Mouse (Mus musculus) midbrain, embryonic 10.5 days (tissue): ENCODE data around the gene Kcnma1. TPM values are rescaled to one million over a fixed set of nuclear protein-coding genes. Genes with fewer than 3 reads are reported as not detected.
A peak's percentile ranks its signal among the peaks of the same experiment; 100 is the strongest.

Experiments
- DNase-seq: peaks from one replicate; pipeline ENCODE4 v3.0.0-alpha.2; 2017; ENCODE audit warnings: low spot score
- H3K27ac ChIP-seq: fragments of 300-500 bp; sonication (generic); replicated peaks from 2 replicates; pipeline ENCODE4 v1.5.1; 2016; ENCODE audit warnings: mild to moderate bottlenecking
- H3K27me3 ChIP-seq: fragments of 300-500 bp; sonication (generic); 2 replicates; pipeline ENCODE4 v1.6.1; 2016; ENCODE audit warnings: low read depth, mild to moderate bottlenecking; ENCODE audit not compliant: poor library complexity, severe bottlenecking
- H3K36me3 ChIP-seq: fragments of 300-500 bp; sonication (generic); 2 replicates; pipeline ENCODE4 v1.6.1; 2016; ENCODE audit warnings: mild to moderate bottlenecking, moderate library complexity
- H3K4me1 ChIP-seq: fragments of 300-500 bp; sonication (generic); 2 replicates; pipeline ENCODE4 v1.6.1; 2016
- H3K4me3 ChIP-seq: fragments of 300-500 bp; sonication (generic); 2 replicates; pipeline ENCODE4 v1.5.1; 2016; ENCODE audit warnings: mild to moderate bottlenecking, moderate library complexity
- H3K9me3 ChIP-seq: fragments of 300-500 bp; sonication (generic); replicated peaks from 2 replicates; pipeline ENCODE4 v1.6.1; 2016; ENCODE audit warnings: mild to moderate bottlenecking
- WGBS: fragments of 180-500 bp; shearing (Covaris S2); methylation state at CpG from one replicate; pipeline ENCODE4 v1.1.7; 2016; 5-methylcytosine and 5-hydroxymethylcytosine counted together
- polyA plus RNA-seq: library from polyadenylated mRNA; unstranded; fragments of >200 nt; fragmentation: Nextera tagmentation; extraction: Ambion mirVana; gene quantifications from 2 replicates; pipeline ENCODE4 v1.2.1, GENCODE M21; 2016

Gene Kcnma1
- polyA plus RNA-seq, 1 experiment from 2014 or later: 0.49 TPM

GRCm38 (mm10) chr14:23552252-23552974 is 461.9 kb downstream of the Kcnma1 start:
- peaks cover 21% of the 10 kb centered on the region for H3K4me1 ChIP-seq
- 72% methylated on average over 5 of the region's 5 CpGs for WGBS
- H3K27ac ChIP-seq: no peak overlapping the region
- no peak overlapping the region for H3K4me3 ChIP-seq
- no peaks in the 10 kb centered on the region for H3K36me3 ChIP-seq
- DNase-seq: no peak
- no peaks in the 10 kb centered on the region for H3K27me3 ChIP-seq
- H3K9me3 ChIP-seq: no peaks in the 10 kb centered on the region

- WGBS: 90% methylated on average over 3 of the region's 3 CpGs
- DNase-seq: no peak
These were observed 463.8 kb downstream of the Kcnma1 start for GRCm38 (mm10) chr14:23550467-23550866.

GRCm38 (mm10) chr14:23542131-23542530 is 472.2 kb downstream of the Kcnma1 start:
- no peaks in the 10 kb centered on the region for H3K27me3 ChIP-seq
- no peaks in the 10 kb centered on the region for H3K4me1 ChIP-seq
- no peaks in the 10 kb centered on the region for H3K36me3 ChIP-seq
- H3K9me3 ChIP-seq: no peaks in the 10 kb centered on the region; the same call in 1 of the 2 replicates
- 90% methylated on average over 6 of the region's 6 CpGs for WGBS
- no peak overlapping the region for H3K27ac ChIP-seq
- DNase-seq: no peak
- no peak overlapping the region for H3K4me3 ChIP-seq

More at GRCm38 (mm10) chr14:23550467-23550866, 463.8 kb downstream of the Kcnma1 start:
- no peaks in the 10 kb centered on the region for H3K9me3 ChIP-seq
- H3K4me3 ChIP-seq: no peak overlapping the region
- no peak overlapping the region for H3K27ac ChIP-seq
- H3K36me3 ChIP-seq: no peaks in the 10 kb centered on the region
- no peaks in the 10 kb centered on the region for H3K27me3 ChIP-seq
- H3K4me1 ChIP-seq: peaks cover 16% of the 10 kb centered on the region

DNA sequence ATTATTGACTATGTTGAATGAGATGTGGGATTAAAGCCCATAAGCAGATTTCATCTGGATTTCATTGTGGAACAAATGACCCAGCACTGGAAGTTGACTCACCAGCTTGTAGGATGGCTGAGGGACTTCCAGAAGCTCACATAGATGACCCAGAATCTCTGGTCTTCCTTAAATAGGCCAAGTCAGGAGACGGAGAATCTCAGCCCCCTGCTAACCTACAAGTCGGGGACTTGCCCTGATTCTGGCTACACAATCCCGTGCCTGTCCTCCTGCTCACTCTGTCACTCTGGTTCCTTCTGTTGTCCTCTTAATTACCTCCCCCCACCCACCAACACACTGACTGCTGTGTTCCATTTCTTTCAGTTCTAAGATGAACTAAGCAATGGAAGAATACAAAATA is 474.7 kb downstream of the Kcnma1 start:
- Histone ChIP-seq H3K4me3 (no peak overlapping the region), H3K4me1 (no peaks in the 10 kb centered on the region), H3K27me3 (no peaks in the 10 kb centered on the region), H3K36me3 (no peaks in the 10 kb centered on the region), H3K9me3 (peaks cover 2% of the 10 kb centered on the region; the same call in 1 of the 2 replicates), H3K27ac (no peak overlapping the region)
- 86% methylated on average over 3 of the region's 3 CpGs for WGBS
- no peak for DNase-seq

GRCm38 (mm10) chr14:23533346-23533745 is 480.9 kb downstream of the Kcnma1 start:
- 95% methylated on average over 3 of the region's 3 CpGs for WGBS

GRCm38 (mm10) chr14:23531735-23532525 is 482.4 kb downstream of the Kcnma1 start:
- Histone ChIP-seq H3K27ac (no peak overlapping the region), H3K4me3 (no peak overlapping the region), H3K4me1 (0 out of 2 replicates have a peak, but pooled peaks cover 2% of the 10 kb centered on the region), H3K9me3 (0 out of 2 replicates have a peak, but pooled peaks cover 6% of the 10 kb centered on the region), H3K36me3 (no peaks in the 10 kb centered on the region), H3K27me3 (no peaks in the 10 kb centered on the region; the same call in 1 of the 2 replicates)
- DNase-seq: no peak
- WGBS: 82% methylated on average over 8 of the region's 8 CpGs

More at GRCm38 (mm10) chr14:23533346-23533745, 480.9 kb downstream of the Kcnma1 start:
- H3K9me3 ChIP-seq: 0 out of 2 replicates have a peak, but pooled peaks cover 6% of the 10 kb centered on the region
- H3K36me3 ChIP-seq: no peaks in the 10 kb centered on the region
- no peaks in the 10 kb centered on the region; the same call in 1 of the 2 replicates for H3K27me3 ChIP-seq
- no peak overlapping the region for H3K27ac ChIP-seq
- no peak overlapping the region for H3K4me3 ChIP-seq
- 0 out of 2 replicates have a peak, but pooled peaks cover 2% of the 10 kb centered on the region for H3K4me1 ChIP-seq
- DNase-seq: no peak

GRCm38 (mm10) chr14:23529720-23530119 is 484.6 kb downstream of the Kcnma1 start:
- H3K27me3 ChIP-seq: no peaks in the 10 kb centered on the region; the same call in 1 of the 2 replicates
- no peak overlapping the region for H3K4me3 ChIP-seq
- 0 out of 2 replicates have a peak, but pooled peaks cover 2% of the 10 kb centered on the region for H3K4me1 ChIP-seq
- H3K36me3 ChIP-seq: no peaks in the 10 kb centered on the region
- DNase-seq: peak; percentile 45
- H3K9me3 ChIP-seq: 0 out of 2 replicates have a peak, but pooled peaks cover 5% of the 10 kb centered on the region
- no peak overlapping the region for H3K27ac ChIP-seq
- 14% methylated on average over 4 of the region's 4 CpGs for WGBS

DNA sequence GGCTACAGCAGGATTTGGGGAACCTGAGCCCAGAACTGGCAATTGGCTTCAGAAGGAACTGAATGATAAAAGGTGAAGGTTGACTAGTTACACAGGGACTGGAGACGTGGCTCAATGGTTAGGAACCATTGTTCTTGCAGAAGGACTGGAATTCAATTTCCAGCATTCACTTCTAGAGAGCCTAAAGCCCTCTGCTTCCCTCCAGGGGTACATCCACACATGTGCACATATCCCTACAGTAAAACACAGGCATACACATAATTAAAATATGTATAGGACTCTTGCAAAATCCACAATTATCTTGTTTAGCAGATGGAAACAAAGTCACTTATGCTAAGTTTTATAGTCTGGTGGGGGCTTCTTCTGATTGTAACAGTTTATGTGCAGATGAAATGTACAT is 485.1 kb downstream of the Kcnma1 start:
- H3K36me3 ChIP-seq: no peaks in the 10 kb centered on the region
- H3K4me3 ChIP-seq: no peak overlapping the region
- no peak for DNase-seq
- 42% methylated on average over 1 of the region's 1 CpGs for WGBS
- H3K27me3 ChIP-seq: no peaks in the 10 kb centered on the region; the same call in 1 of the 2 replicates
- H3K4me1 ChIP-seq: 0 out of 2 replicates have a peak, but pooled peaks cover 2% of the 10 kb centered on the region
- H3K9me3 ChIP-seq: 0 out of 2 replicates have a peak, but pooled peaks cover under 1% of the 10 kb centered on the region
- peak overlapping the region; percentile 46; the same call in 1 of the 2 replicates for H3K27ac ChIP-seq

DNA sequence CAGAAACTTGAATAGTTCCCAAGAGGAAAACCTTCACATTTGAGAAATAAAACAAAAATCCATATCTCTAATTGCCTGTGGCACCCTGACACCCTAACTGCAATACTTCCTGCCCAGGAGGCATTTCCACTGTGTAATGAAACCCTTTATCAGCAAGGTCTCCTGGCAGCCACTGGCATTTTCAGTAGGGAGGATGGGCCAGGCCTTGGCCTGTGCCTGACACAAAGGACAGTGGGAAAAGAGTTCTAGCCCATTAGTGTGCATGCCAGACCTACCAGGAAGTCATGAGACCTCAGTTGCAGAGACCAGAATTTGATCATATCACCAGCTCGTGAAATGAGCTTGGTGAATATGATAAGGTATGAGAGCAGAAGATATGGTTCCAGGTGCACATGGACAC is 488.4 kb downstream of the Kcnma1 start:
- Histone ChIP-seq H3K9me3 (no peaks in the 10 kb centered on the region), H3K27me3 (no peaks in the 10 kb centered on the region; the same call in 1 of the 2 replicates), H3K36me3 (no peaks in the 10 kb centered on the region), H3K27ac (no peak overlapping the region), H3K4me1 (0 out of 2 replicates have a peak, but pooled peaks cover 2% of the 10 kb centered on the region), H3K4me3 (no peak overlapping the region)
- no peak for DNase-seq
- WGBS: 97% methylated on average over 1 of the region's 1 CpGs

GRCm38 (mm10) chr14:23523825-23524491 is 490.3 kb downstream of the Kcnma1 start:
- H3K36me3 ChIP-seq: no peaks in the 10 kb centered on the region
- no peak for DNase-seq
- H3K27me3 ChIP-seq: no peaks in the 10 kb centered on the region; the same call in 1 of the 2 replicates
- H3K4me3 ChIP-seq: no peak overlapping the region
- no peaks in the 10 kb centered on the region for H3K9me3 ChIP-seq
- WGBS: 85% methylated on average over 6 of the region's 6 CpGs
- H3K27ac ChIP-seq: no peak overlapping the region
- 0 out of 2 replicates have a peak, but pooled peaks cover under 1% of the 10 kb centered on the region for H3K4me1 ChIP-seq

DNA sequence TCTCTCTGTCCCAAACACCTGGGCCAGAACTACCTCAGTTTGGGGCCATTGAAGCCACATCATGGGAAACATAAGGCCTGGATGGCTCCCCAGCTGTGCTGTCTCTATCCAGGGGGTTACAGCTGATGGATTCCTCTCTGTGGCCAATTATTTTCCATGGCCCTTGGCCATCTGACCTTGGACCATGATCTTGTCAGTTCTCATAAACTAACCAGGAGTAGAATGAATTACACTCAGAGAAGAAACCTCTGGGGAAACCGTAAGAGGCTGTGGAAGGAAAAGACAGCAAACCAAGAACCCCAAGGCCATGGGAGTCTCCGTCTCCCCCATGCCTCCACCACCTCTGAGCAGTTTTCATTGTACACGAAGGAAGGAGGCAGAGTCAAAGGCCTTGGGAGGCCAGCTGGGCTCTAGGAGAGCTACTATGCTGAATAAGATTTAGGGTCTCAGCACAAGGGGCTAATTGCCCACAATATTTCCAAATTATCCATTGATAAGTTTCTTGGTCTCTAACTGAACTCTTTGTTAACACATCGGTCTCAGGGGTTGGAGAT is 491.6 kb downstream of the Kcnma1 start:
- 86% methylated on average over 4 of the region's 4 CpGs for WGBS
- DNase-seq: no peak
- no peak overlapping the region for H3K4me3 ChIP-seq
- no peaks in the 10 kb centered on the region for H3K9me3 ChIP-seq
- H3K36me3 ChIP-seq: no peaks in the 10 kb centered on the region
- no peaks in the 10 kb centered on the region for H3K27me3 ChIP-seq
- H3K4me1 ChIP-seq: no peaks in the 10 kb centered on the region
- H3K27ac ChIP-seq: no peak overlapping the region
